Mouse (Mus musculus) layer of hippocampus, postnatal 14 days (tissue): ENCODE results near the gene Tmem181a. TPM values are rescaled to one million over a fixed set of nuclear protein-coding genes. Genes with fewer than 3 reads are reported as not detected.
A peak's percentile ranks its signal among the peaks of the same experiment; 100 is the strongest.
"Not testable (repeated sequence)": the region's sequence is repeated elsewhere in the genome, so short reads cannot be mapped to it uniquely, and the experiment has no call there.

ENCODE experiments used
- DNase-seq, 2 experiments: peaks; one replicate each; pipeline ENCODE4 v3.0.0; 2021 to 2022; ENCODE audit warnings: low spot score in 2 of 2, mixed read lengths in 1 of 2
- long read RNA-seq, 2 experiments: library from polyadenylated mRNA; stranded (forward); transcript quantifications; one replicate each; pipeline ENCODE4 v2.0.0; 2021
- total RNA-seq, 2 experiments: library from RNA; stranded (reverse); gene quantifications; 2 replicates each; pipeline ENCODE4 v1.2.3; 2021

Tmem181a gene
- total RNA-seq, result 10 to 100 TPM; 77.5 to 80.9 TPM
- long read RNA-seq, experiment 1, full-length matches to known transcripts, result 19 of 43 reads
- long read RNA-seq, experiment 1, partial matches to known transcripts, result 21 of 43 reads
- long read RNA-seq, experiment 1, other reads (novel, unspliced or antisense), result 3 of 43 reads
- long read RNA-seq, experiment 2, full-length matches to known transcripts, result 24 of 43 reads
- long read RNA-seq, experiment 2, partial matches to known transcripts, result 3 of 43 reads
- long read RNA-seq, experiment 2, other reads (novel, unspliced or antisense), result 16 of 43 reads

DNA sequence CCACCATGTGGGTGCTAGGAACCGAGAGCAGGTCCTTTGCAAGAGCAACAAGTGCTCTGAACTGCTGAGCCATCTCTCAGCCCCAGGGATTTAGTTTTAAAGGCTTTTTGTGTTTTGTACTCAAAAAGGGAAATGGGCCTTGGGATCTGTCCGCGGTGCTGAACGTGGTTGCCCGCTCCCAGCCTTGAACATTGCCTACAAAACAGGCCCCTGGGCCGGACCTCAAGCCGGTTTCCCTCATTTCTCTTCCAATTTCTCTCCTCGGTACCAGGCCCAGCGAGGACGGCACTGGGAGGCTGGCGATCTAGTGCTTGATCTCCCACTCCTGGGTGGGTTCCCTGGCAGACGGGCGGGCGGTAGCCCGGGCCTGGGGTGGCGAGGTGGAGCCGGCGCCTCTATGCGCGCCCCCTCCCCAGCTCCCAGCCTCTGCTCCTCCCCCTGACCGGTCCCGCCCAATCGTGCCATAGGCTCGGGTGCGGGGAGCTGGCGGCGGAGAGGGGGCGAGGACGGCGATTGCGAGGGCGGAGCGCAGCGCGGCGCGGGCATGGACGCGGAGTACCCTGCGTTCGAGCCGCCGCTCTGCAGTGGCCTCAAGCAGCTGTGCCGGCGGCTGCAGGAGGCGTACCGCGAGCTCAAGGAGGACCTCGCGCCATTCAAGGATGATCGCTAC is at the start of gene Tmem181a:
TSS of gene Tmem181a (plus strand) at position 461 of the 670 bp plus-strand sequence.
- DNase-seq, result not testable (repeated sequence)

DNA sequence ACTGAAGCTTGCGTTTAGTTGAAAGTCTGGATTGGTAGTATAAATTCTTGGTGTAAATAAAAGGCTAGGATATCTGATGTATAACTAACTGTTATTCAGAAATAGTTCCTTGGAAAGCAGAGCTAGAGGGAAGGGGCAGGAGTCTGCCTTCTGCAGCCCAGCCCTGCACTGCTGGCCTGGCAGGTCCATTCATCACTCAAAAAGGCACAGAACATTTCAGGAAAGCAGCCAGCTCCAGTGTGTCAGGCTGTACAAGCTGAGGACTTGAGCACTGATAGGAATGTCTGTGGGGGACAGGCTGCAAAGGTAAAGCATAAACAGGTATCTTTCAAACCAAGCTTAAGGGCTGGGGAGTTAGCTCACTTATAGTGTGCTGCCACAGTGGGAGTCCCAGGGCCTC is 44.9 kb upstream of the Tmem181a start:
- DNase-seq, result no peak

DNA sequence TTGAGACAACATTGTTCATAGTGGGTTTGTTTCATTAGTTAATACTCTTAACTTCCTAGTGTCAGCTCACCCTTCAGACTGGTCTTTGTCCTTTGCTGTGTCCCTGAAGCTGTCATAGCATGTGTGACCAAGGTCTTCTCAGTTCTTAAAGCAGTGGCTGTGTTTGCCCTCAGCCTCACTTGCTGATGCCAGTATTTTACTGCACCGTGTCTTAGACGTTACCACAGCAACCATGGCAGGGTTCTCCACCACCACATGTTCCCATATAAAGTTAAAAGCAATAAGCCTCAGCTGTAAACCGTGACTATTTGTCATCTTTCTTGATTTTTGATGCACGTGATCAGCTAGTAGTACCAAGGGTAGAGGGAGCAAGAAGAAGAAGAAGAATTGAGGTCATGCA is 41.0 kb upstream of the Tmem181a start:
- no peak for DNase-seq

DNA sequence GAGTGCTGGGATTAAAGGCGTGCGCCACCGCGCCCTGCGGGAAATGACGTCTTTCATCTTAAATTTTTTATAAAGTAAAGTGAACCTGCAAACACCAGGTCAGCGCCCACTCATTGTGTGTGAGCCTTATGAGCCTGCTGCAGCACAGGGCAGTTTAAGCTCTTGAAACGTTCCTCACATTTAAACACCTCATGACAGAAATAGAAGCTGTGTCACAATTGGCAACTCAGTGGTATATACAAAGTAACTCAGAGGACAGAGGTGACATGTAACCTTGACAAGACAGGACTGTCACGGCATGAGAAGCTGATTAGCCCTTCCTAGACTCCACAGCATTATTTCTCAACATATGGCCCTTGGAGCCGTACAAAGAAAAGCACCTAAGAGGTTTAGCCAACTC is 40.1 kb upstream of the Tmem181a start:
- DNase-seq, result no peak

DNA sequence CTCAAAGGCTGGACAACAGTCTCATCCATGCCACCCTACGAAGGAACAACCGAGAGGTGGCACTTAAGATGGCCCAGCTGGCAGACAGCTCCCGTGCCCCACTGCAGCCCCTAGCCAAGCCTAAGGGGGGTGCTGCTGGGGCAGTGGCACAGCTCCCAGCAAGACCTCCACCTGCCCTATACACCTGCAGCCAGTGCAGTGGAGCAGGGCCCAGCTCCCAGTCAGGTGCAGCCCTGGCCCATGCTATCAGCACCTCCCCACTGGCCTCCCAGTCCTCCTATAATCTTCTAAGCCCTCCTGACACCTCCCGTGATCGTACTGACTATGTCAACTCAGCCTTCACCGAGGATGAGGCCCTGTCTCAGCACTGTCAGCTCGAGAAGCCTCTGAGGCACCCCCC is 24.0 kb upstream of the Tmem181a start:
- not testable (repeated sequence) for DNase-seq

DNA sequence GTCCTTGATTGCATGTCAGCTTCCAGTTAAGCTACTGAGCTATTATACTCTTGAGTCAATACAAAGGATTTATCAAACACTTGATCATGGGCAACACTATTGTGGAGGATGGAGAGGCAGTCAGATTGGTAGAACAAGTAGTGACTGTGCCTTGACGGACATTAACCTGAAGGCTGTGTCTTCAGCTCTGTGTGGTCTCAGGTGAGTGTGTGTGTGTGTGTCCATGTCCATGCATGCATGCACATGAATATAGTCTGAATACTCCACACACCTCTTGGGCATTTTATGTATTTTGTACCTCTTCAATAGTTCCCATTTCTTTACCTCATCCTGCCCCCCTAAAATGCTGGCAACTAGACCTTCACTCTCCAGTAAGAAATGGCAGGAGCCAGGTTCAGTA is 5.4 kb upstream of the Tmem181a start:
- DNase-seq, result not testable (repeated sequence)

DNA sequence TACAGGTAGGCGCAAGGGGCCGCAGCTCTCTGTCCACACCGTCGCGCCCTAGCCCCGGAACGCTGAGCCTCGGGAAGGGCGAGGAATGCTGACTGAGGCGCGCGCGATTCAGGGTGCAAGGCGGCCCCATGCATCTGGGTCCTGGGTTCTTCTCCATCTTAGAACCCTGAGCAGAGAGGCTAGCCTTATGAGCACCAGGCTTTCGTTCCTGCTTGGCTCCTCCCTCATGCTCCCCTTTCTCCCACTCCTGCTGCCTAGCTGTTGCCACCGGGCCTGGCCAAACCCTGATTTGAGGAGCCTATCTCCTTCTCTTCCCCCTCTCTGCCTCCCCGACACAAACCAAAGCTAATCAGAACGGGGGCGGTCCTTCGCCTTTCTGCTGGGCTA is 403 bp downstream of the Tmem181a start:
- DNase-seq, result peak; percentile 46 to 73

DNA sequence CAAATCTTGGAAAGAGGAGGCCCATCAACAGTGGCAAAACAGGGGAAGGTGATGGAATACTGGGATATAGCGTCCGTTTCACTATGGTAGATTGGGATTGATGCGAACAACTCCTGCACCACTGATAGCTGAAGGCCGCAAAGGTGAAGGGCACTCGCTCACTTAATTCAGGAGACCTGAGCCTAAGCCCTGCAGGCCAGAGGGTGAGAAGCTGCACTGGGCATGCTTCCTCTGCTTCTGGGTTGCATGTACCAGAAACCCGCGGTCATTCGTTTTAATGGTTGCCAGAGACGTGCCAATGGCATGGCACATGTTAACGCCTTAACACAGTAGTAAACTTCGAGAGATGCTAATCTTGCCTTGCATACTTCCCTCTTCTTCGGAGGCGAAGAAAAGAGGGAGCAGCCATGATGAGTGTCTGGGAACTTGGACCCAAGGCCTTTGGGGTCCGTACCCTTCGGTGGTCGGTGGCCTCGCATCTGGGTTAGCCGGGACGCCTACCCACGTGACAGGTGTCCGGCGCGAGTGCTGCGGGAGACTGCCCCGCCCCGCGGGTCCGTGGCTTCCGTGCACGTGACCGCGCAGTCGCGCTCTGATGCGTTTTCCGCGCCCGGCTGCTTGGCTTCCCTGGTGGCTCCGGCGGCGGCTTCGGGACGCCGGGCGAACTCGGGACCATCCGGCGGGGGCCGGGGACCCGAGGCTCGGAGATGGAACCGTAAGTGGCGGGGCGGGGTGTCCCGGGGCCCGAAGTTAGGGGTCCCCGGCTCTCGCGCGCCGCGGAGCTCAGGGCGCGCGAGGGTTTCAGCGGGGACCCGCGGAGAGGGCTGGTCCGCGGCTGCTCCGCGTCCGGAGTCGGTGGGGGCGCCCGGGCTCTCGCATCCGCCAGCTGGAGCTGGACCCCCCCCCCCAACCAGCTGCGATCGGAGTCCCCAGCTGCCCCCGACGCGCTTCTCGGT is 13.5 kb downstream of the Tmem181a start:
- DNase-seq, result peak in 1 of 2 experiments; percentile 55

DNA sequence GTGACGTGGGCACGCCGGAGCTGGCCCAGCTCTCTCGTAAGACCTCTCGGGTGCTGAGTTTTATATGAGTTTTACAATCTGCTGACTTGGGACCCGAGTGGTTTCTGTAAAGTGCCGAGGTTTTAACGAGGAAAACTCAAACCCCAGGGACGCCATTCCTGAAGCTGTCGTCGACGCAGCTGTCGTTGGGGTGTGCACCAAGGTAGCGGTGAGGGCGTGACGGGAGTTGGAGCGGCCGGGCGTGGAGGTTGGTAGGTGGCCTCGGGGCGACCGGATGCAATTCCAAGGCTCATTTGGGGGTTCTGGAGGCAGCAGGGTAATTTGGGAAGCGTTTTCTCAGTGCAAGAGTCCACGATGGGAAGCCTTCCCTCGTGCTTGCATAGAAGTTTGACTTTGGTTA is 14.2 kb downstream of the Tmem181a start:
- DNase-seq, result not testable (repeated sequence)

DNA sequence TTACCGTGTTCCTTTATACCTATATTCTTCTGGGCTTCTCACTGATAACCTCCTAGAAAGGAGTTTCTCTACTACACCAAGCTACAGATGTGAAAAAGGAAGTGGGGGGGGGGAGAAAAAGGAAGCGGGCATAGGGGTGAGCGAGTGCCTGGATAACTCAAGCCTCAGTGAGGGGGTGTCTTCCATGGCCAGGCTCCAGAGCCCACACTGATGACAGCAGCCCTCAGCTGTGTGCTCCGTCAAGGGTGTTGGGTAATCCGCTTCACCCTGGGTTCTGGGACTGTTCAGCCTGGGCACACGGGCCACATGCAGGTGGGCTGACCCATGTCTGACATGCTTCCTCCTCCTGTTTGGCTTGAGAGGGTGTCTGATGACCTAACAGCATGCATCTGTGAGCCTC is 15.3 kb downstream of the Tmem181a start:
- DNase-seq, result not testable (repeated sequence)

DNA sequence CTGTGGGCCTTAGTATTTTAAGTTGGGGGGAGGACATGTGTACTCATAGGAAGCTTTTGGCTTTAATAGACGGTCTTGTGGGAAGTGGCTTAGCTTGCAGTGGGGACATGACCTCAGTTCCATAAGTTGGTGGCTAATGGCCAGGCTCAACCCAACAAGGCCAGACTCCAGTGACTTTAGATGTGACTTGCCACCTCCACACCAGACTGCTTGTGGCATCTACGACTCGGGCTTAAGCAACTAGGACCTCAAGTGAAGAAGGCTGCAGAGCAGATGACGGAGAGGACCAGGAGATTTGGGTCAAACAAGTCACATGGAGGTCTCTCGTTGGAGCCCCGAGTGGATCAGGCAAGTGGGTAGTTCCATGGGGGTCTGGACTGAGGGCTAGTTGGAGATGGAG is 18.0 kb downstream of the Tmem181a start:
- DNase-seq, result not testable (repeated sequence)

DNA sequence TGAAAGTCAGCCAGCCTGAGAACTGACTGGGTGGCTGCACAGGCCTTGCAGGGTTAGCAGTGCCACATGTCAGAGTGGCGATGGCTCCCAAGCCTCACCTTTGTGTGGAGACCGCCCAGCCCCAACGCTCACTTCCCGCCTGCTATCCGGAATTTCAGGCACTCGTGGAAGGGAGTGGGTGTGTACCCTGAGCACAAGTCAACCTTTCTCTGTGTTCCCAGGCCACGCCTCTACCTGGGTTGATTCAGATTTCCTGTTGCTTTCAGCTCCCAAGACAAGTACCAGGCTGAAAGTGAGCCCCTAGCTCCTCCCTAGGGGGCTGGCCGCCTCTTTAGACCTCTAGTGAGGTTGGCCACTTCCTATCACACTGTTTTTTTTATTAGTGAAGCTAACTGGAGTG is 22.5 kb downstream of the Tmem181a start:
- DNase-seq, result not testable (repeated sequence)

DNA sequence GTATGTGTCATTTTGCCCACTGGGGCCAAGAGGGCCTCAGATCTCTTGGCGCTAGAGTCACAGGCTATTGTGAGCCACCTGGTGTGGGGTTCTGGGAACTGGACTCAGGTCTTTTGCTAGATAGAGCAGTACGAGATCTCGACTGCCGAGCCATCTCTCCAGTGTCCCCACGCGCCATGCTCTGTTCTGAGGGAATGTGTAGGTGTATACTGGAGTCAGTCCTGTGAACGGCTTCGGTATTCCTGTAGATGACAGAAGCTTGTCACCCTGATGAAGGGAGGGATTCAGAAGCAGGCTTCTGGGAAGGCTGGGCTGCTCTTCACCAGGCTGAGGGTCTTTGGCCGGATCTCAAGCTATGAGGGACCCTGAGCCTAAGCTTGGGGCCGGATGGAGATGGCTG is 23.1 kb downstream of the Tmem181a start:
- not testable (repeated sequence) for DNase-seq

DNA sequence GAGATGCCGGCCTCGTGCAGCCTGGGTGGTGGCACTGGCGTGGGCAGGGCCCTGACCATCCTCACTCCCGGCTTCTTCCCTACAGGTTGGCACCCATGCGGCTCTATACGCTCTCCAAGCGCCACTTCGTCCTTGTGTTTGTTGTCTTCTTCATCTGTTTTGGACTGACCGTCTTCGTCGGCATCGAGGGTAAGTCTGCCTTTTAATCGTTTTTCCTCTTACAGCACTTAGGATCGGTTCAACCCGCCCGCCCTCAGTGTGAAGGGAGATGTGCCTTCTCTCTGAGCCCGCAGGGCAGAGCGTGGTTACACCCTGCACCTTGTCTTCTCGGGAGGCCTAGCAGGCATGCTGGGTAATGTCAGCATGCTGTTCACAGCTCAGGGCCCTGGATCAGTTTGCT is 23.9 kb downstream of the Tmem181a start:
- not testable (repeated sequence) for DNase-seq

DNA sequence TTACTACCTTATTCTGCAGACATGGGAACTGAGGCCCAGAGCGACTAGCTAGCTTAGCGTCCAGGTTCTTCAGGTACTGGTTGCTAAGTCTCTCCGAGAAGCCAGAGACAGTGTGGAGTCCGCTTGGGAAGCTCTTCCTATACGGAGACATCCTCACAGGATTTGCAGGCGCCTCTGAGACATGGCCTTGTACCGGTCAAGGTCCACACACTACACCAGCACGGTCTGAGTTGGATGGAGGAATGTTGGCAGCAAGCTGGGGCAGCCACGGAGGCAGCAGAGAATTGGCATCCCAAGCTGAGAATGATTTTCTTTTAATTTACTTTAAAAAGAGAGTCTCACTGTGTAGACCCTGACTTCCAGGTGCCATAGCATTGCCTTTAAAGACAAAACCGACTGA is 26.5 kb downstream of the Tmem181a start:
- DNase-seq, result not testable (repeated sequence)

DNA sequence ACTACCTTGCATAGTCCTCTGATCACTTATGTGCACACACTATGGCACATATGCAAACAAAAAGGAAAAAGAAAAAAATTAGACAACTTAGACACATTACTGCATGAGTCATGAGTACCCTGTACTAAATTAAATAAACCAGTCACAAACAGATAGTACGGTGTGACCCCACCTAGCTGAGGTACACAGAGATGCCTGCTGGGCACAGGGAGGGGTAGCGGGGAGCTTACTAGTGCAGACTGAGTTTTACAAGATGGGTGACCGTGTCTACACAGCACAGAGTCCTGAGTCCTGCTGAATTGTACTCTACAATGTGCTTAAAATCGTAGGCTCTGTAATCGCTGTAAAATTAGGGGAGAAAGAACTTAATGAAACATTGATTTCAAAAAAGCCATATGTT is 29.5 kb downstream of the Tmem181a start:
- DNase-seq, result not testable (repeated sequence)

DNA sequence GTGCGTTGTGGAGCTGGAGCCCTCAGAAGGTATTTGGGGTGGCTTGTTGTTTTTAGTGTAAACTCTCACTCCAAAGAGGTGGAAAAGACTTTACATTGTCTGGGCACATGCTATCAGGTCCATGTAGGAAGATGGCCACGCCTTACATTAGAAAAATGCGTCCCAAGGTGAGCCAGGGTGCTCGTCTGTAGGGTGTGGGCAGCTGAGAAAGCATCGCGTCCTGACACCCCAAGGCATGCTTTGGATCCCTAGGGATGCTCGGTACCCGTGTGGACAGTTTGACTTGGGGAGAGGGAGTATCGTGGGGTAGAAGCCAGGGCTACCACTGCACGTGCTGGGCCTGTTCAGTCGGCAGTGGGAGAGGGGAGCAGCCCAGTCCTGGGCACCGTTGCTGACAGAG is 32.4 kb downstream of the Tmem181a start:
- DNase-seq, result not testable (repeated sequence)

DNA sequence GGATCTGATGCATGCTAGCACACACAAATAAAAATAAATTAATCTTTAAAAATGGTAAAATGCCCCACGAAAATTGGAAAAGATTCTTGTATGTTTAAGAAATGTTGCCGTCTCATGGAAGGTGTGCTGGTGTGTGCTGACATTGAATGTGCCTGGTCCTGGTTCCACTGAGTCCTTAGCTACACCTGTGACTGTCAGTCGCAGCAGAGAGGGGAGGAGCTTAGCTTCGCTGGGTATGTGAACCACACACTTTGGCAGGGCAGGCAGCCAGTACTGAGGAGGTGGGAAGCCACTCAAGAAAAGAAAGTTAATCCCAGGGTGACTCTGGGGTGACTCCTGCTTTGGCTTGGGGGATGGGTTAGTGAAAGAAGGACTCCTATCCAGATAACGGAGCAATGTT is 37.2 kb downstream of the Tmem181a start:
- DNase-seq, result not testable (repeated sequence)

DNA sequence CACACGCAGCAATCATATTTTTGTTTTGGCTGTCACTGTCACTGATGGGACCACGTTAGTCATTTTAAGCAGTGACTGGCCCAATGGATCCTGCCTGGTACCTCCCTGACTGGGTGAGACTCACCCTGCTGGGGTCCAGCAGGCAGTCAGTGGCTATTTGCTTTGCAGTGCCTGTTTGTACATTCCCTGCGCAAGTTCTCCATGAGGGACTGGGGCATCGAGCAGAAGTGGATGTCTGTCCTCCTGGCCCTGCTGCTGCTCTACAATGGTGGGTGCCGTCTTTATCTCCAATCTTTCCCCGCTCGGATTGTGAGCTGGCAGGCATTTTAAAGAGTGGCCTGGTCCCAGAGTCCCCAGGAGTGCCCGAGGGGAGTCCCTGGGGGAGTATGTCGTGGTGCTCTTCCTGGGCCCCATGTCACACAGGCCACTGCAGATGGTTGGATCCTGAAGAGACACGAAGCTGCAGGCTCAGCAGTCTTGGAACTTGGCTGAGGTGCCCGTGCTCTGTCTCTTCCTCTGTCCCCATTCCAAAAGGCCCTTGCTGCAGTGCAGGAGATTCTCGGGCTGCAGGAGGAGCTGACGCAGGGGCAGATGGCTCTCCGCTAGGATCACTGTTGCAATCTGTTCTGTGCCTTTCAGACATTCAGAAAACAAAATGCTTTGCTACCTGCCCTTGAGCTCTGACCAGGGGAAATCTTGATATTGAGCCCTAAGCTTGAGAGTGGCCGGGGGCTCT is 40.6 kb downstream of the Tmem181a start:
- DNase-seq, result not testable (repeated sequence)

DNA sequence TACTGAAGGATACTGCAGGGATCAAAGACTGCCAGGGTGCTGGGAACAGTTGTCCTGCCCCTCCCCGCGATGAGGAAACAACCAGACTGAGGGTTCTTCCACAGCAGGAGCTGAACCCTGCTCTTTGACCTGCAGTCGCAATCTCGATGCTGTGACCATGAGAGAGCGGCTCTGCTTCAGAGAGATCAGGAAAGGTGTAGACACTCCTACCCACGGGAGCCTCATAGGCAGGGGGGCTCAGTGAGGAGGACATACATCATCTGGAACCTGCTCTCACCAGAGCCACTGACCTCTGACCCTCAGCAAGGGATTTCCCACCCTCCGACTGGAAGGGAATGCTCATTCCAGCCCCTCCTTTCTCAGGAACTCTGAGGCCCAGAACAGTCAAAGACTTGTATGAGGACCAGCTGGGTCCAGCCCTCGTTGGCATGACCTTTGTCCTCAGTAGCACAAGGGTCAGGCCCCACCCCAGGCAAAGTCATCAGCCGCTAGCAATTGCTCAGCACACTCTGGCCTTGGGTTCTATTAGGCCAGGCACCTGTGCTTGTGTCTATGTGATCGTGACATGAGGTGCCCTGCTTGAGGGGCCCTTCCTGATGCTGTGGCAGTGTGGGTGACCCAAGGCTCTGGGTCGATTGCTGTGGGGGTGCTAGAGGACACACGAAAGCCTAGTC is 43.7 kb downstream of the Tmem181a start:
- not testable (repeated sequence) for DNase-seq
